12 mouse cellular contexts compared by ENCODE assay signal in the genomic region with DNA sequence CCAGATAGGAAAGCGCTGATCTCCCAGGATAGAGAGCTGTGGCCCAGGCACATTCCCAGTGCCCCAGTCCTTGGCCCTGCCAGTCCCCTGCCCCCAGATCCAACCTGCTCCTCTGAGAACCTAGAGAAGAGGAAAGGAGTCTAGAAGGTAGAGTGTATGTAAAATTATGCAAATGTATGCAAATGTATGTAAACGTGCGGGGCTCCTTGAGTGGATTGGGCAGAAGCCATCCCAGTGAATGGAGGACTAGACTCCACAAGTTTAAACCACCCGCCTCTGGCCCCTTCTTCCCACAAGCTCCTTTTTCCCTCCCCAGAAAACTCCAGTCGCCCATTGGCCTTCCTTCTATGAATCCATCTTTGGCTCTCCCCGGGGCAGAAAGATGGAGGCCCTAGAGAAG. TPM values are rescaled to one million over a fixed set of nuclear protein-coding genes. Genes with fewer than 3 reads are reported as not detected.
"Had no signal": no experiment of that assay in that cellular context is flagged by ENCODE, and none has a peak within 500 bp of the region (broad histone marks: within the 10 kb centered on the region; RNA-seq: fewer than 3 reads in every experiment).

No protein-coding gene starts in this region.

- H3K36me3 ChIP-seq: liver, embryonic 13.5 days; lung, embryonic 15.5 days; midbrain, embryonic 15.5 days had no signal

- H3K27me3 ChIP-seq: liver, embryonic 13.5 days; lung, embryonic 15.5 days; midbrain, embryonic 15.5 days had no signal

- DNase-seq: kidney, postnatal 25 days; liver; liver, embryonic 13.5 days; liver, postnatal 0 days; thymus, postnatal 14 days had no signal

- H3K9ac ChIP-seq: liver, embryonic 13.5 days; liver, postnatal 0 days; lung, embryonic 15.5 days; midbrain, embryonic 15.5 days had no signal

- H3K27ac ChIP-seq: left cerebral cortex, adult 2 months; liver, embryonic 13.5 days; lung, embryonic 15.5 days; midbrain, embryonic 15.5 days; stomach, postnatal 0 days had no signal

- ATAC-seq: liver, postnatal 0 days; midbrain, embryonic 15.5 days had no signal

- H3K4me3 ChIP-seq: left cerebral cortex, adult 2 months; liver, embryonic 13.5 days; lung, embryonic 15.5 days; midbrain, embryonic 15.5 days had no signal

- H3K9me3 ChIP-seq: liver, embryonic 13.5 days; lung, embryonic 15.5 days; midbrain, embryonic 15.5 days had no signal

- H3K4me2 ChIP-seq: liver, embryonic 13.5 days; lung, embryonic 15.5 days; midbrain, embryonic 15.5 days had no signal

RNA-seq across cellular contexts. Expression of a gene that starts 23.2 kb away (rescaled TPM):
- polyA plus RNA-seq: kidney, embryonic 16.5 days; liver, embryonic 13.5 days; liver, postnatal 0 days; lung, embryonic 15.5 days; midbrain, embryonic 15.5 days; neural tube, embryonic 14.5 days had no signal

RNA-seq across cellular contexts. Expression of a gene that starts 32.1 kb away (rescaled TPM):
- polyA plus RNA-seq: neural tube, embryonic 14.5 days had no signal

RNA-seq across cellular contexts. Expression of a gene that starts 41.3 kb away (rescaled TPM):
- polyA plus RNA-seq: kidney, embryonic 16.5 days; limb, embryonic 11.5 days; liver, embryonic 13.5 days; liver, postnatal 0 days; lung, embryonic 15.5 days; neural tube, embryonic 14.5 days had no signal

RNA-seq across cellular contexts. Expression of a gene that starts 44.2 kb away (rescaled TPM):
- polyA plus RNA-seq: kidney, embryonic 16.5 days; limb, embryonic 11.5 days; liver, embryonic 13.5 days; liver, postnatal 0 days; lung, embryonic 15.5 days; midbrain, embryonic 15.5 days; neural tube, embryonic 14.5 days had no signal
